Mouse (Mus musculus) limb, embryonic 14.5 days (tissue): Measurements from ENCODE around the gene Tub. TPM values are rescaled to one million over a fixed set of nuclear protein-coding genes. Genes with fewer than 3 reads are reported as not detected.

Experiments
- ATAC-seq: fragments of 200-750 bp; cut with Nextera tagmentation; 2 replicates; pipeline ENCODE4 v1.8.0; 2017; ENCODE audit warnings: low read depth, moderate number of reproducible peaks, moderate TSS enrichment; ENCODE audit not compliant: low FRiP score
- DNase-seq: peaks from one replicate; pipeline ENCODE4 v3.0.0-alpha.2; 2015; ENCODE audit warnings: low spot score
- H3K27ac ChIP-seq: fragments of 300-500 bp; sonication (generic); replicated peaks from 2 replicates; pipeline ENCODE4 v1.5.1; 2014; ENCODE audit warnings: low read depth, mild to moderate bottlenecking, low read length, moderate library complexity, mixed read lengths
- H3K27me3 ChIP-seq: fragments of 300-500 bp; sonication (generic); 2 replicates; pipeline ENCODE4 v1.6.1; 2014; ENCODE audit warnings: low read length, mixed read lengths; ENCODE audit not compliant: control insufficient read depth, insufficient read depth
- H3K36me3 ChIP-seq: fragments of 300-500 bp; sonication (generic); 2 replicates; pipeline ENCODE4 v1.6.1; 2014; ENCODE audit warnings: mild to moderate bottlenecking, low read length, moderate library complexity, mixed read lengths; ENCODE audit not compliant: control insufficient read depth, insufficient read depth
- H3K4me1 ChIP-seq: fragments of 300-500 bp; sonication (generic); 2 replicates; pipeline ENCODE4 v1.6.1; 2014; ENCODE audit warnings: antibody characterized with exemption, low read length, mixed read lengths; ENCODE audit not compliant: control insufficient read depth, insufficient read depth
- H3K4me2 ChIP-seq: fragments of 300-500 bp; sonication (generic); replicated peaks from 2 replicates; pipeline ENCODE4 v1.6.1; 2014; ENCODE audit warnings: low read depth, mild to moderate bottlenecking, low read length, moderate library complexity; ENCODE audit not compliant: severe bottlenecking
- H3K4me3 ChIP-seq: fragments of 300-500 bp; sonication (generic); replicated peaks from 2 replicates; pipeline ENCODE4 v1.5.1; 2014; ENCODE audit warnings: low read length
- H3K9ac ChIP-seq: fragments of 300-500 bp; sonication (generic); 2 replicates; pipeline ENCODE4 v1.6.1; 2014; ENCODE audit warnings: mild to moderate bottlenecking, low read depth, low read length, moderate library complexity; ENCODE audit not compliant: severe bottlenecking
- H3K9me3 ChIP-seq: fragments of 300-500 bp; sonication (generic); 2 replicates; pipeline ENCODE4 v1.6.1; 2016; ENCODE audit warnings: low read length; ENCODE audit not compliant: control insufficient read depth
- POLR2A ChIP-seq: fragments of 200-500 bp; IDR thresholded peaks from 2 replicates; pipeline ENCODE4 v1.8.0; 2012; ENCODE audit warnings: inconsistent platforms, mild to moderate bottlenecking, moderate library complexity, borderline replicate concordance; ENCODE audit not compliant: insufficient read depth, insufficient read length; ENCODE audit errors: extremely low read depth
- WGBS: fragments of 180-500 bp; shearing (Covaris S2); extraction: QIAGEN DNeasy Blood & Tissue Kit; methylation state at CpG from one replicate; pipeline ENCODE4 v1.1.7; 2014; 5-methylcytosine and 5-hydroxymethylcytosine counted together
- polyA plus RNA-seq, 2 experiments: library from polyadenylated mRNA; depleted of rRNA in 1 of 2; stranded (reverse) in 1 of 2; unstranded in 1 of 2; fragments of >200 nt; fragmentation: Nextera tagmentation in 1 of 2; extraction: Ambion mirVana in 1 of 2; gene quantifications; 2 replicates each; pipeline versions ENCODE4 v1.2.1 to v1.2.3; 2012 to 2014

Gene Tub
- polyA plus RNA-seq, 2 experiments = 4.0 to 14.1 TPM

- Histone ChIP-seq H3K4me1 (peaks cover 11% of the 10 kb centered on the region), H3K27me3 (no peaks in the 10 kb centered on the region), H3K9me3 (no peaks in the 10 kb centered on the region), H3K4me2 (peak within 1 kb of the TSS; percentile 81), H3K4me3 (peak within 1 kb of the TSS; percentile 91), H3K36me3 (peaks cover 19% of the 10 kb centered on the region), H3K9ac (peak within 1 kb of the TSS; percentile 93), H3K27ac (peak within 1 kb of the TSS; percentile 72)
- DNase-seq (peak; percentile 98), ATAC-seq (peak; percentile 100)
- peak; percentile 74; the same call in 1 of the 2 replicates for TF ChIP-seq POLR2A
- WGBS = 1% methylated on average over 49 of the region's 50 CpGs
These were observed 16.1 kb upstream of the Tub start, which contains the start of gene Eif3f for GRCm38 (mm10) chr7:108933794-108934731. TSS of gene Eif3f (plus strand) at chr7:108934417.

- Histone ChIP-seq H3K27ac (peak overlapping the region; percentile 72; the same call in 1 of the 2 replicates), H3K27me3 (no peaks in the 10 kb centered on the region), H3K36me3 (peaks cover 26% of the 10 kb centered on the region), H3K4me1 (peaks cover 11% of the 10 kb centered on the region), H3K9ac (peak overlapping the region; percentile 93), H3K9me3 (no peaks in the 10 kb centered on the region), H3K4me2 (peak overlapping the region; percentile 81), H3K4me3 (peak overlapping the region; percentile 91)
- WGBS = 4% methylated on average over 8 of the region's 8 CpGs
- TF ChIP-seq POLR2A = no peak
- no peak for ATAC-seq
- DNase-seq = no peak
These were observed 15.3 kb upstream of the Tub start for GRCm38 (mm10) chr7:108934836-108935235.

GRCm38 (mm10) chr7:108935411-108935810, 14.7 kb upstream of the Tub start:
- no peak for DNase-seq
- H3K9me3 ChIP-seq = no peaks in the 10 kb centered on the region
- H3K9ac ChIP-seq = no peak overlapping the region; the same call in 1 of the 2 replicates
- H3K36me3 ChIP-seq = peaks cover 32% of the 10 kb centered on the region
- no peak for TF ChIP-seq POLR2A
- peaks cover 11% of the 10 kb centered on the region for H3K4me1 ChIP-seq
- no peaks in the 10 kb centered on the region for H3K27me3 ChIP-seq
- WGBS = 88% methylated on average over 7 of the region's 7 CpGs
- no peak overlapping the region for H3K27ac ChIP-seq
- ATAC-seq = no peak
- H3K4me3 ChIP-seq = peak overlapping the region; percentile 91
- H3K4me2 ChIP-seq = peak overlapping the region; percentile 81

GRCm38 (mm10) chr7:108936591-108936990, 13.5 kb upstream of the Tub start:
- TF ChIP-seq POLR2A = no peak
- Histone ChIP-seq H3K36me3 (peaks cover 44% of the 10 kb centered on the region), H3K27ac (no peak overlapping the region), H3K27me3 (no peaks in the 10 kb centered on the region), H3K4me3 (no peak overlapping the region), H3K4me2 (no peak overlapping the region), H3K4me1 (peaks cover 11% of the 10 kb centered on the region), H3K9ac (no peak overlapping the region), H3K9me3 (no peaks in the 10 kb centered on the region)
- DNase-seq (no peak), ATAC-seq (no peak)
- 91% methylated on average over 4 of the region's 4 CpGs for WGBS

GRCm38 (mm10) chr7:108941466-108941865, 8.7 kb upstream of the Tub start:
- Histone ChIP-seq H3K27me3 (no peaks in the 10 kb centered on the region), H3K36me3 (peaks cover 75% of the 10 kb centered on the region), H3K4me1 (no peaks in the 10 kb centered on the region), H3K9me3 (no peaks in the 10 kb centered on the region), H3K4me2 (no peak overlapping the region), H3K4me3 (no peak overlapping the region), H3K27ac (no peak overlapping the region), H3K9ac (no peak overlapping the region)
- DNase-seq (no peak), ATAC-seq (no peak)
- 88% methylated on average over 9 of the region's 9 CpGs for WGBS
- TF ChIP-seq POLR2A = no peak
